Mouse (Mus musculus) stomach, postnatal 0 days (tissue): Measurements from ENCODE around the gene Zbtb46.

Experiments used
- CTCF ChIP-seq: IDR thresholded peaks from 2 replicates; pipeline ENCODE4 v1.5.1; 2016; ENCODE audit warnings: antibody characterized with exemption, low read depth, mild to moderate bottlenecking, moderate library complexity
- EP300 ChIP-seq: optimal IDR thresholded peaks from 2 replicates; pipeline ENCODE3; 2016; ENCODE audit warnings: antibody characterized with exemption

- TF ChIP-seq CTCF (no peak), EP300 (no peak)
Measured at GRCm38 (mm10) chr2:181459153-181459672, at the start of gene Zbtb46.
